Mouse (Mus musculus): ENCODE data around the gene Abca8a.
A peak's percentile ranks its signal among the peaks of the same experiment; 100 is the strongest.

- 0 out of 2 replicates have a peak, but pooled peaks have one; percentile 27 for TF ChIP-seq CHD2 (IDR thresholded peaks at IDR 0.05; ENCODE audit: low read depth, low read length)
- no peak for TF ChIP-seq ZC3H11A (IDR thresholded peaks at IDR 0.05; ENCODE audit: borderline replicate concordance, low read depth, low read length)
- TF ChIP-seq ZNF384 (IDR thresholded peaks at IDR 0.05; ENCODE audit: low read depth, low read length), result no peak
Measured at GRCm38 (mm10) chr11:109995624-109996023, 100.2 kb downstream of the Abca8a start, which contains the start of gene Abca8b.
